Mouse (Mus musculus) inflammation-experienced regulatory T-cells (primary cell): ENCODE results near the gene Mat1a. TPM values are rescaled to one million over a fixed set of nuclear protein-coding genes. Genes with fewer than 3 reads are reported as not detected.

Experiments used
- polyA plus RNA-seq, 2 experiments: library from polyadenylated mRNA; unstranded; fragments of 100-300 nt; shearing (Covaris generic); gene quantifications; one replicate each; pipeline ENCODE4 v1.2.1; 2017

Gene Mat1a
- under 1 TPM in 1 of 2 experiments, not detected in 1; 0.77 TPM for polyA plus RNA-seq

DNA sequence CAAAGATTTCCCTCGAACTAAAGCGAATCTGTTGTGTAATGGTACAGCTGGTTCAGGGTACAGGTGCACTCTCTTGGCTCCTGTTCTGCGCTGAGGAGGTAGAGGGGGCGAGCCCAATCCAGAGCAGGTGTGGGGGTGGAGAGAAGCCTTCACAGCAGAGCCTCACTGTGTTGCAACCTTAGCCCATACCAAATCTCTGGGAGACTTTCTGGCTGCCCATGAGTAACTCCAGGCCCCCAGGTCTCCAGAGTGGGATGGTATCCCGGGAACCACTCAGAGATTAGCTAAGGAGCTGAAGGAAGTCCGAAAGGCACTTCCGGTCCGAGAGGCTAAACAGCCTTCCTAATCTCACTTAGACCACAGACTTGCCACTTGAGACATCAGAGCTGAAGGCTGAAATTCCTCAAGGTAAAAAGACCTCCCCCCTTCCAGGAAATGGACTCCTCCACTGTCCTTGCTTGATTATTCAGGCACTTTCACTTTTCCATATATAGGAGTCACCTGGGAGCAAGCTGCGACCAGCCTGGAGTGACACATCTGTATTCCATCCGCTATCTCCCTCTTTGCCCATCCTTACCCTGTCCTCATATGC, at the start of gene Mat1a:
TSS of gene Mat1a (plus strand) at position 183 of the 592 bp plus-strand sequence.

DNA sequence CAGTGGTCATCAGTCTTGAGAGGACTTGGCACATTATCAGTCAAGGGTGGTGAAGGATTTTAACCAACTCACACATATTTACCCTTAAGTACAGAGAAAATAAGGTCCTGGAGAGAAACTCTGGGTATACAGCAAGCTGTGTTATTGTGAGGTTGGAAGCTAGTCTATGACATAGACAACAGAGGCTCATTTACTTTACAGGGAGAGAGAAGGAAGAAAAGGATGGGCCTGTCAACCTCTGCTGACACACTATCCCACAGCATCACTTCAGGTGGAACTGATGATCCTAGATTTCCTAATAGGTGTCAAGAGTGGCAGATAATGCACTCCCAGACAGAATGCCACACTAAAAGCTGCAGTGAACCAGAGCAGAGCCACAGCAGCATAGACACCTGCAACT, 35.7 kb upstream of the Mat1a start, which contains the start of gene Dydc2:
TSS of gene Dydc2 (minus strand) at position 101 of the 400 bp plus-strand sequence.

GRCm38 (mm10) chr14:41072229-41072943, 32.4 kb upstream of the Mat1a start, which contains the start of gene Dydc1:
TSS of gene Dydc1 (plus strand) at chr14:41072911.

DNA sequence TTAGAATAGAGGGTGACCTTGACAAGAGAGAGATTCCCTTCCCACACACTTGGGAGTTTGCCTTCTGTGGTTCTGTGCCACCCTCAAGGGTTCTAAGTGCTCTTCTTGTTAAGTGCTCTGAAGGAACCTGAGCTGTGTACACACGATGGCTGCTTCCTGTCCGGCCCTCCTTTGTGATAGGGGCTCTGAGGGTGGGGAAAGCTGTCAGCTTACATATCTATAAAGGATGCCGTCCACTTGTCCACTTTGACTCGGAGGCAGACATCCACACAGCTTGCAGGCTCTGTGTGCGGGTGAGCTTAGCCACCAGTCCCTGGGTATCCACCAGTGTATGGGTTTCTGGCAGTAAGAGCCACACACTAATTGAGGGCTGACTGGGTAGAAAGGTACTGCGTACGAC, 26.7 kb downstream of the Mat1a start, which contains the start of gene Sftpa1:
TSS of gene Sftpa1 (plus strand) at position 243 of the 400 bp plus-strand sequence.

GRCm38 (mm10) chr14:41151220-41151898, 46.5 kb downstream of the Mat1a start, which contains the start of gene Mbl1:
TSS of gene Mbl1 (plus strand) at chr14:41151458.

Other genes with a start within 250 kb of the Mat1a start
- gene Sh2d4b, start 211.8 kb upstream of the Mat1a start, polyA plus RNA-seq = 1 to 10 TPM in 1 of 2 experiments, under 1 TPM in 1; 0.61 to 2.3 TPM
- 100 to 1,000 TPM in 1 of 2 experiments, 10 to 100 TPM in 1; 89.5 to 179 TPM for gene Tspan14, start 138.2 kb upstream of the Mat1a start, polyA plus RNA-seq
- gene Fam213a, start 91.2 kb upstream of the Mat1a start, polyA plus RNA-seq = 10 to 100 TPM in 1 of 2 experiments, 1 to 10 TPM in 1; 9.8 to 27.5 TPM
- under 1 TPM in 1 of 2 experiments, not detected in 1; 0.82 TPM for gene Dydc2, start 35.8 kb upstream of the Mat1a start, polyA plus RNA-seq
- under 1 TPM in 1 of 2 experiments, not detected in 1; 0.67 TPM for gene Dydc1, start 32.1 kb upstream of the Mat1a start, polyA plus RNA-seq
- gene Sftpa1, start 26.7 kb downstream of the Mat1a start, polyA plus RNA-seq = under 1 TPM; 0.08 to 0.81 TPM
- not detected for gene Mbl1, start 46.4 kb downstream of the Mat1a start, polyA plus RNA-seq
- 1 to 10 TPM in 1 of 2 experiments, under 1 TPM in 1; 0.12 to 1.0 TPM for gene Sftpd, start 80.1 kb downstream of the Mat1a start, polyA plus RNA-seq
- not detected for gene Gm2832, start 173.8 kb downstream of the Mat1a start, polyA plus RNA-seq
- 1 to 10 TPM in 1 of 2 experiments, not detected in 1; 2.1 TPM for gene Gm5798, start 243.6 kb downstream of the Mat1a start, polyA plus RNA-seq